Mouse (Mus musculus) neural tube, embryonic 15.5 days (tissue): Measurements from ENCODE around the gene Oasl2. TPM values are rescaled to one million over a fixed set of nuclear protein-coding genes. Genes with fewer than 3 reads are reported as not detected.
"Not testable (repeated sequence)": the region's sequence is repeated elsewhere in the genome, so short reads cannot be mapped to it uniquely, and the experiment has no call there.

ENCODE experiments used
- ATAC-seq: fragments of 200-750 bp; cut with Nextera tagmentation; 2 replicates; pipeline ENCODE4 v1.8.0; 2017; ENCODE audit warnings: mild to moderate bottlenecking, moderate TSS enrichment, moderate library complexity; ENCODE audit not compliant: low FRiP score
- H3K27ac ChIP-seq: fragments of 300-500 bp; sonication (generic); replicated peaks from 2 replicates; pipeline ENCODE4 v1.5.1; 2015; ENCODE audit warnings: mild to moderate bottlenecking, inconsistent platforms
- H3K27me3 ChIP-seq: fragments of 300-500 bp; sonication (generic); replicated peaks from 2 replicates; pipeline ENCODE4 v1.6.1; 2015; ENCODE audit warnings: inconsistent platforms
- H3K36me3 ChIP-seq: fragments of 300-500 bp; sonication (generic); 2 replicates; pipeline ENCODE4 v1.6.1; 2015; ENCODE audit warnings: inconsistent platforms
- H3K4me1 ChIP-seq: fragments of 300-500 bp; sonication (generic); 2 replicates; pipeline ENCODE4 v1.6.1; 2015; ENCODE audit warnings: inconsistent platforms
- H3K4me2 ChIP-seq: fragments of 300-500 bp; sonication (generic); 2 replicates; pipeline ENCODE4 v1.6.1; 2015; ENCODE audit warnings: inconsistent platforms, mild to moderate bottlenecking, moderate library complexity
- H3K4me3 ChIP-seq: fragments of 300-500 bp; sonication (generic); replicated peaks from 2 replicates; pipeline ENCODE4 v1.5.1; 2015; ENCODE audit warnings: mild to moderate bottlenecking, inconsistent platforms
- H3K9ac ChIP-seq: fragments of 300-500 bp; sonication (generic); replicated peaks from 2 replicates; pipeline ENCODE4 v1.6.1; 2015; ENCODE audit warnings: mild to moderate bottlenecking, inconsistent platforms
- H3K9me3 ChIP-seq: fragments of 300-500 bp; sonication (generic); replicated peaks from 2 replicates; pipeline ENCODE4 v1.6.1; 2016; ENCODE audit warnings: inconsistent platforms
- WGBS: fragments of 180-500 bp; shearing (Covaris S2); methylation state at CpG from one replicate; pipeline ENCODE4 v1.1.7; 2015; ENCODE audit warnings: mixed read lengths; 5-methylcytosine and 5-hydroxymethylcytosine counted together
- polyA plus RNA-seq: library from polyadenylated mRNA; unstranded; fragments of >200 nt; fragmentation: Nextera tagmentation; extraction: Ambion mirVana; gene quantifications from 2 replicates; pipeline ENCODE4 v1.2.1, GENCODE M21; 2015

Oasl2 gene
- polyA plus RNA-seq, 1 experiment from 2014 or later, result 4.2 TPM

- Histone ChIP-seq H3K4me3 (no peak overlapping the region), H3K4me1 (no peaks in the 10 kb centered on the region), H3K36me3 (no peaks in the 10 kb centered on the region), H3K27me3 (no peaks in the 10 kb centered on the region), H3K9me3 (no peaks in the 10 kb centered on the region), H3K4me2 (no peak overlapping the region), H3K27ac (no peak overlapping the region), H3K9ac (no peak overlapping the region)
- 68% methylated on average over 13 of the region's 13 CpGs for WGBS
- no peak for ATAC-seq
Measured at GRCm38 (mm10) chr5:114879399-114879798, 17.3 kb upstream of the Oasl2 start.

DNA sequence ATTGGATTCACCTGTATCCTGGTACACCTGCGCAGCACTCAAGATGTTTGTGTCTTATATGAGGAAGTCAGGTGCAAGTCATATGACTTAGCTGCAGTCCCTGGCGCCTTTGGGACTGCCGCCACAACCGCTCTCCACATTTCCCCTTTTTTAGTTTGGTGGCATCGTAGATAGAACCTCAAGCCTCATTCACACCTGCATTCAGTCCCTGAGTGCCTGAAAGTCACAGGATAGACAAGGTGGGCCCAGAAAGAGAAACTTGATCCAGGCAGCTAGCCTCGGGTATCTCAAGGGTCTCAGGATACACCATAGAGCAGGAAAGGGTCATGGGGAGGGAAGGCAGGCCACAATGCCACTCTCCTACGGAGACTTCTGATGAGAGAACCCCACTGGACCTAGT is 14.4 kb upstream of the Oasl2 start:
- WGBS, result 97% methylated on average over 6 of the region's 7 CpGs
- not testable (repeated sequence) for H3K36me3 ChIP-seq, H3K4me1 ChIP-seq, H3K4me3 ChIP-seq, H3K27ac ChIP-seq, H3K9ac ChIP-seq, H3K4me2 ChIP-seq, H3K9me3 ChIP-seq, ATAC-seq, H3K27me3 ChIP-seq

GRCm38 (mm10) chr5:114883022-114883421 is 13.7 kb upstream of the Oasl2 start:
- H3K4me3 ChIP-seq, result no peak overlapping the region
- no peak for ATAC-seq
- no peaks in the 10 kb centered on the region for H3K4me1 ChIP-seq
- no peaks in the 10 kb centered on the region for H3K9me3 ChIP-seq
- no peak overlapping the region for H3K27ac ChIP-seq
- H3K27me3 ChIP-seq, result no peaks in the 10 kb centered on the region
- 91% methylated on average over 11 of the region's 11 CpGs for WGBS
- H3K4me2 ChIP-seq, result no peak overlapping the region
- H3K9ac ChIP-seq, result no peak overlapping the region
- no peaks in the 10 kb centered on the region for H3K36me3 ChIP-seq

- H3K4me2 ChIP-seq, result no peak overlapping the region
Measured at GRCm38 (mm10) chr5:114886801-114887200, 9.9 kb upstream of the Oasl2 start.

GRCm38 (mm10) chr5:114888995-114889394 is 7.7 kb upstream of the Oasl2 start:
- 90% methylated on average over 2 of the region's 2 CpGs for WGBS
- H3K4me3 ChIP-seq, result no peak overlapping the region
- ATAC-seq, result no peak
- no peaks in the 10 kb centered on the region for H3K36me3 ChIP-seq
- no peak overlapping the region for H3K9ac ChIP-seq
- H3K27ac ChIP-seq, result no peak overlapping the region
- H3K4me2 ChIP-seq, result no peak overlapping the region
- no peaks in the 10 kb centered on the region for H3K27me3 ChIP-seq
- H3K9me3 ChIP-seq, result no peaks in the 10 kb centered on the region
- H3K4me1 ChIP-seq, result no peaks in the 10 kb centered on the region

More at GRCm38 (mm10) chr5:114886801-114887200, 9.9 kb upstream of the Oasl2 start:
- Histone ChIP-seq H3K4me3 (no peak overlapping the region), H3K4me1 (no peaks in the 10 kb centered on the region), H3K27me3 (no peaks in the 10 kb centered on the region), H3K27ac (no peak overlapping the region), H3K36me3 (no peaks in the 10 kb centered on the region), H3K9ac (no peak overlapping the region), H3K9me3 (no peaks in the 10 kb centered on the region)
- WGBS, result 85% methylated on average over 6 of the region's 6 CpGs
- ATAC-seq, result no peak

- 89% methylated on average over 4 of the region's 4 CpGs for WGBS
- H3K4me1 ChIP-seq, result no peaks in the 10 kb centered on the region; the same call in 1 of the 2 replicates
- H3K27me3 ChIP-seq, result no peaks in the 10 kb centered on the region
- H3K4me2 ChIP-seq, result no peak overlapping the region
- no peak overlapping the region for H3K9ac ChIP-seq
- no peaks in the 10 kb centered on the region for H3K36me3 ChIP-seq
- H3K4me3 ChIP-seq, result no peak overlapping the region
- H3K27ac ChIP-seq, result no peak overlapping the region
- no peaks in the 10 kb centered on the region for H3K9me3 ChIP-seq
- no peak for ATAC-seq
Measured at GRCm38 (mm10) chr5:114895542-114895941, 1.2 kb upstream of the Oasl2 start.

- 12% methylated on average over 7 of the region's 7 CpGs for WGBS
- ATAC-seq, result no peak
Measured at GRCm38 (mm10) chr5:114897374-114897793, 648 bp downstream of the Oasl2 start.

GRCm38 (mm10) chr5:114898857-114899256 is 2.1 kb downstream of the Oasl2 start:
- no peak for ATAC-seq
- Histone ChIP-seq H3K4me2 (no peak overlapping the region), H3K4me1 (no peaks in the 10 kb centered on the region; the same call in 1 of the 2 replicates), H3K36me3 (no peaks in the 10 kb centered on the region), H3K9me3 (no peaks in the 10 kb centered on the region), H3K4me3 (no peak overlapping the region), H3K27ac (no peak overlapping the region), H3K27me3 (no peaks in the 10 kb centered on the region), H3K9ac (no peak overlapping the region)
- 82% methylated on average over 7 of the region's 7 CpGs for WGBS

More at GRCm38 (mm10) chr5:114897374-114897793, 648 bp downstream of the Oasl2 start:
- no peak overlapping the region for H3K27ac ChIP-seq
- no peaks in the 10 kb centered on the region for H3K36me3 ChIP-seq
- no peaks in the 10 kb centered on the region; the same call in 1 of the 2 replicates for H3K4me1 ChIP-seq
- H3K27me3 ChIP-seq, result no peaks in the 10 kb centered on the region
- H3K9ac ChIP-seq, result no peak overlapping the region
- peak overlapping the region; percentile 28 for H3K4me2 ChIP-seq
- H3K9me3 ChIP-seq, result no peaks in the 10 kb centered on the region
- no peak overlapping the region for H3K4me3 ChIP-seq

GRCm38 (mm10) chr5:114902413-114902812 is 5.7 kb downstream of the Oasl2 start:
- H3K36me3 ChIP-seq, result no peaks in the 10 kb centered on the region
- no peaks in the 10 kb centered on the region for H3K27me3 ChIP-seq
- H3K4me3 ChIP-seq, result no peak overlapping the region
- no peak overlapping the region for H3K27ac ChIP-seq
- H3K4me2 ChIP-seq, result no peak overlapping the region
- H3K4me1 ChIP-seq, result no peaks in the 10 kb centered on the region
- 37% methylated on average over 1 of the region's 1 CpGs for WGBS
- no peaks in the 10 kb centered on the region for H3K9me3 ChIP-seq
- no peak overlapping the region for H3K9ac ChIP-seq
- no peak for ATAC-seq

- H3K4me1 ChIP-seq, result no peaks in the 10 kb centered on the region
- WGBS, result 46% methylated on average over 13 of the region's 13 CpGs
- H3K9ac ChIP-seq, result no peak overlapping the region
- no peaks in the 10 kb centered on the region for H3K27me3 ChIP-seq
- no peak overlapping the region for H3K27ac ChIP-seq
- H3K4me3 ChIP-seq, result no peak overlapping the region
- H3K4me2 ChIP-seq, result peak overlapping the region; percentile 18
- H3K9me3 ChIP-seq, result no peaks in the 10 kb centered on the region
- H3K36me3 ChIP-seq, result no peaks in the 10 kb centered on the region
- no peak for ATAC-seq
Measured at GRCm38 (mm10) chr5:114908598-114909305, 12.0 kb downstream of the Oasl2 start.

DNA sequence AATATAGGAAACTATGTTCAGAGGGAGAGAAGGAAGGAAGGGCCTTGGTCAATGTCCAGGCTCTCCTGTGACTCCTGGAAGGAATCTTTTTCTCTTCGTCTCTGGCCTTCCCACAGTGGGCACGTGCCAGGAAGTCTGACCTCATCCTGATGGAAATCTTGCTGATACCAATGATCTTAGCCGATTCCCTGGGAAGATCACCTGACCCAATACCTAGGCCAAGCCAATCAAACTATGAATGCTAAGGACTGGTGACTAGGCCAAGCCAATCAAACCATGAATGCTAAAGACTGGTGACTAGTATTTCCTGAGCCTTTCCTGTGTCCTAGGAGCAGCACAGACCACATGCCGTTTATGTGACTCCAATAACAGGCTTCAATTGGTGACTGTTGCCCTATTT is 16.9 kb downstream of the Oasl2 start:
- H3K27ac ChIP-seq, result no peak overlapping the region
- H3K36me3 ChIP-seq, result no peaks in the 10 kb centered on the region
- no peak overlapping the region for H3K4me3 ChIP-seq
- no peak overlapping the region for H3K4me2 ChIP-seq
- H3K9me3 ChIP-seq, result no peaks in the 10 kb centered on the region
- H3K9ac ChIP-seq, result no peak overlapping the region
- no peaks in the 10 kb centered on the region for H3K27me3 ChIP-seq
- no peaks in the 10 kb centered on the region for H3K4me1 ChIP-seq
- WGBS, result 86% methylated on average over 4 of the region's 4 CpGs
- no peak for ATAC-seq

DNA sequence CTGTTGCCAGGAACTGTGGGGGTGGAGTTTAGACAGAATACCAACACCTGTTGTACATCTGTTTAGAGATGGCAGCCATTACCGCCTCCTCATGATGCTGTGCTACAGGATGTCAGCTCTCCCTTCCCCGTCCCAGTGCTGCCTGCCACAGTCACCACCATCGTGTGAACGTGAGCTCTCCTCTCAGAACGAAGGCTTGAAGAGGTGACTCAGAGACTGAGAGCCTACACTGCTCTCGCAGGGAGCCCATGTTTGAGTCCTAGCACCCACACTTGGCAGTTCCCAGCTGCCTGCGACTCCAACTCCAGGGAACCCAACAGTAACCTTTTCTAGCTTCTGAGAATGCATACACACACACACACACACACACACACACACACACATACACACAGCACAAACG is 18.1 kb downstream of the Oasl2 start:
- 76% methylated on average over 8 of the region's 8 CpGs for WGBS
- no peak for ATAC-seq

More for the DNA sequence above, 18.1 kb downstream of the Oasl2 start:
- no peaks in the 10 kb centered on the region for H3K27me3 ChIP-seq
- H3K4me3 ChIP-seq, result no peak overlapping the region
- H3K9me3 ChIP-seq, result no peaks in the 10 kb centered on the region
- no peaks in the 10 kb centered on the region for H3K36me3 ChIP-seq
- no peak overlapping the region for H3K9ac ChIP-seq
- no peaks in the 10 kb centered on the region for H3K4me1 ChIP-seq
- no peak overlapping the region for H3K27ac ChIP-seq
- no peak overlapping the region for H3K4me2 ChIP-seq
